Mouse (Mus musculus) liver, postnatal 0 days (tissue): ENCODE measurements around the gene Il17d.

Experiments used
- CTCF ChIP-seq: sonication (generic); IDR thresholded peaks from 2 replicates; pipeline ENCODE4 v1.5.1; 2016; ENCODE audit warnings: antibody characterized with exemption, low read depth
- EP300 ChIP-seq: IDR thresholded peaks from 2 replicates; pipeline ENCODE4 v1.6.1; 2016; ENCODE audit warnings: antibody characterized with exemption, low read depth, mild to moderate bottlenecking

DNA sequence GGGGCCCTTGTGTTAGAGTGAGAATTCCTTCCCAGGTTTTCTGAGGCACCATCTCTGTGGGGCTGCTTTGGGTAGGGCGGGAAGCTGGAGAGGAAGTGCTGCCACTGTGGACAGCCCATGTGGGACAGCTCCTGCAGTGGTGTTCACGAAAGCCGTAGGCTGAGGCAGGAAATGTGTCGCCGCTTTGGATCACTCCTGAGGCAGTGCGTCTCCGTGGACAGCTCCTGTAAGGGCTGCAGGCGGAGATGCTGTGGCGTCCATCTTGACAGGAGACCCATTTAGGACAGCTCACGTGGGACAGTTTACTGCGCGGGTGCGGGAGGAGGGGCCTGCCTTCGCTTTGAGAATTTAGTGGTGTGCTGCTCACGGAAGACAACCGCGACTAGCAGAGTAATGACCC lies 20.9 kb downstream of the Il17d start:
- TF ChIP-seq EP300 (no peak), CTCF (no peak)
